Mouse (Mus musculus): ENCODE results near the gene Gpr35. TPM values are rescaled to one million over a fixed set of nuclear protein-coding genes. Genes with fewer than 3 reads are reported as not detected.

Gpr35 gene
- total RNA-seq, 2 experiments from 2014 or later, result 0.12 to 0.56 TPM

Other genes with a start within 250 kb of the Gpr35 start
- 100 to 1,000 TPM; 276 to 282 TPM for gene Gpc1, start 119.2 kb upstream of the Gpr35 start, total RNA-seq (2021)
- under 1 TPM; 0.27 to 0.28 TPM for gene Ankmy1, start 48.0 kb upstream of the Gpr35 start, total RNA-seq (2021)
- 10 to 100 TPM; 21.6 to 25.5 TPM for gene Dusp28, start 43.9 kb upstream of the Gpr35 start, total RNA-seq (2021)
- gene Rnpepl1, start 40.1 kb upstream of the Gpr35 start, total RNA-seq (2021), result 10 to 100 TPM; 61.4 to 62.3 TPM
- 1 to 10 TPM; 5.5 to 7.9 TPM for gene Capn10, start 16.5 kb upstream of the Gpr35 start, total RNA-seq (2021)
- not detected for gene Aqp12, start 55.5 kb downstream of the Gpr35 start, total RNA-seq (2021)
- 1 to 10 TPM; 4.7 to 6.3 TPM for gene Kif1a, start 151.1 kb downstream of the Gpr35 start, total RNA-seq (2021)
- gene Agxt, start 184.4 kb downstream of the Gpr35 start, total RNA-seq (2021), result under 1 TPM in 1 of 2 experiments, not detected in 1; 0.23 TPM
- not detected for gene 2310007B03Rik, start 210.1 kb downstream of the Gpr35 start, total RNA-seq (2021)
- under 1 TPM in 1 of 2 experiments, not detected in 1; 0.05 TPM for gene Crocc2, start 217.9 kb downstream of the Gpr35 start, total RNA-seq (2021)

Data from gastrocnemius, postnatal 10 days (tissue).